Mouse (Mus musculus) heart, adult 2 months (tissue): ENCODE results near the gene Tomm40l. TPM values are rescaled to one million over a fixed set of nuclear protein-coding genes. Genes with fewer than 3 reads are reported as not detected.

Experiments used
- DNase-seq, 2 experiments: peaks; one replicate each; pipeline ENCODE4 v3.0.0; 2021
- H3K27ac ChIP-seq: fragments of 200-600 bp; 2 replicates; pipeline ENCODE4 v1.8.1; 2022
- H3K27me3 ChIP-seq: fragments of 200-500 bp; 2 replicates; pipeline ENCODE4 v1.6.1; 2012; ENCODE audit warnings: mild to moderate bottlenecking, low read length, inconsistent platforms, mixed read lengths; ENCODE audit not compliant: control insufficient read depth, insufficient read depth
- H3K36me3 ChIP-seq: fragments of 200-500 bp; 2 replicates; pipeline ENCODE4 v1.6.1; 2012; ENCODE audit warnings: low read length, inconsistent platforms; ENCODE audit not compliant: control insufficient read depth, insufficient read depth
- H3K4me1 ChIP-seq: fragments of 200-500 bp; 2 replicates; pipeline ENCODE4 v1.6.1; 2011; ENCODE audit warnings: low read length; ENCODE audit not compliant: control insufficient read depth, insufficient read depth
- H3K4me3 ChIP-seq: fragments of 200-600 bp; 2 replicates; pipeline ENCODE4 v1.8.1; 2022
- H3K79me2 ChIP-seq: fragments of 200-500 bp; replicated peaks from 2 replicates; pipeline ENCODE4 v1.6.1; 2012; ENCODE audit warnings: mild to moderate bottlenecking, inconsistent platforms, low read length, moderate library complexity, mixed read lengths; ENCODE audit not compliant: control insufficient read depth, insufficient read depth
- H3K9ac ChIP-seq: fragments of 200-500 bp; 2 replicates; pipeline ENCODE4 v1.6.1; 2012; ENCODE audit warnings: low read depth, mild to moderate bottlenecking, control low read depth, inconsistent platforms, low read length, mixed read lengths
- CTCF ChIP-seq: fragments of 200-600 bp; IDR thresholded peaks from 2 replicates; pipeline ENCODE4 v1.8.1; 2022; ENCODE audit warnings: antibody characterized with exemption, mild to moderate bottlenecking, moderate library complexity
- EP300 ChIP-seq: fragments of 200-500 bp; IDR thresholded peaks from 2 replicates; pipeline ENCODE4 v1.6.1; 2011; ENCODE audit warnings: low read depth, low read length, control low read depth; ENCODE audit not compliant: insufficient read depth
- POLR2A ChIP-seq: fragments of 200-500 bp; IDR thresholded peaks from 2 replicates; pipeline ENCODE4 v1.6.1; 2011; ENCODE audit warnings: mild to moderate bottlenecking, low read depth, low read length, control low read depth; ENCODE audit not compliant: insufficient read depth
- WGBS: fragments of 180-500 bp; shearing (Covaris S2); methylation state at CpG from one replicate; pipeline ENCODE4 v1.1.7; 2018; 5-methylcytosine and 5-hydroxymethylcytosine counted together
- intact Hi-C: fragments of 180-260 bp; cut with DNase I; formaldehyde crosslinking; loops from one replicate; pipeline ENCODE4 v1.15.1; 2025
- polyA plus RNA-seq: library from polyadenylated mRNA; depleted of rRNA; stranded (reverse); fragments of >200 nt; gene quantifications from 2 replicates; pipeline ENCODE4 v1.2.3, GENCODE M21; 2012
- total RNA-seq, 2 experiments: library from RNA; stranded (reverse); gene quantifications; 2 replicates each; pipeline ENCODE4 v1.2.3; 2021

Tomm40l gene
- total and polyA plus RNA-seq, 3 experiments: 63.9 to 81.6 (median 79.8) TPM

GRCm38 (mm10) chr1:171195887-171196397 is 26.4 kb downstream of the Tomm40l start, which contains the start of gene Pcp4l1:
Gene Pcp4l1 (minus strand): TSS chr1:171196268.
- intact Hi-C loops: loop anchor here (2.0 kb wide), 1 partner anchor 25 kb away; no protein-coding TSS in a partner anchor
- Histone ChIP-seq H3K79me2 (peaks cover 2% of the 10 kb centered on the region; the same call in 1 of the 2 replicates), H3K36me3 (no peaks in the 10 kb centered on the region), H3K4me3 (peak within 1 kb of the TSS; percentile 85), H3K27ac (peak within 1 kb of the TSS; percentile 82), H3K4me1 (peaks cover 7% of the 10 kb centered on the region), H3K9ac (peak within 1 kb of the TSS; percentile 90), H3K27me3 (0 out of 2 replicates have a peak, but pooled peaks cover 1% of the 10 kb centered on the region)
- WGBS: 2% methylated on average over 33 of the region's 33 CpGs
- TF ChIP-seq POLR2A (peak; percentile 92), EP300 (no peak), CTCF (no peak)
- DNase-seq: peak; percentile 78 to 85

GRCm38 (mm10) chr1:171195046-171195822 is 27.1 kb downstream of the Tomm40l start:
- intact Hi-C loops: loop anchor here (2.0 kb wide), 1 partner anchor 26 kb away; no protein-coding TSS in a partner anchor

DNA sequence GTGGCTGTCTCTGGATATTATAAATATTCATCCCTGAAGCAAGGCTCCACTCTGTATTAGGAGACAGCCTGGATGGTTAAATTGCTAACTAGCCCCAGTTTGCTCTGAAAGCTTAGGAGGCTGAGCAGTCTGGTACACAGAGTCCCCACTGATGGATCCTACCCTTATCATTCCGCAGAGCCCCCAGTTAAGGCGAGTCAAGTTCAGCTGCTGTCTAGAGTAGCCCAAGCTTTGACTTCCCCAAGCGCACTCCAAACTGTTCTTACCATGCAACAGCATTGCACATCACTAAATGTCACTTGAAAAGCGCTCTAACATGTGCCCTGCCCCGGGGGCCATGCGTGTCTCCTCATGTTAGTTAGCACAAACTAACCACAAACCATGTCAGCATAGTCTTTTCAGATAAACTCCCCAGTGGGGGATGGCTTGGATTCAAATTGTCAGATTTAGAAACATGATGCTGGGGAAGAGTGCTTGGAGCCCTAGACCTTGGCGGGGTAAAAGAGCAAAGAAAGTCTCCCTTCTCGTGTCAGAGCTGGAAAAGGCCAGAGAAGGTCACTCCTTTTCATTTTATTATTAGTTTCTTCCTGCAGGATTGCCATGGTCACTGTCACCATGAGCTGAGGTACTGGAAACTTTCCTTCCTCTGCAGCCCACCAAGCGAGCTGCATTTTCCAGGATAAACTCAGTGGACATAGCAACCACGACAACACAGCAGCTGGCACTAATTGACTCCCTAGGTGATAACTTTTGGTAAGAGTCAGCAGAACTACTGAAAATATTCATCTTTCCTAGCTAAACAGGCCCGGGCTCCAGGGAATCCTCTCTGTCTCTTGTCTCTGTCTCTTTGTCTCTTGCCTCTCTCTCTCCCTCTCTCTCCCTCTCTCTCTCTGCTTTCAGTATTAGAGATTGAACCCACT is 28.1 kb downstream of the Tomm40l start:
- intact Hi-C loops: loop anchor here (2.0 kb wide), 2 partner anchors 27 to 29 kb away; no protein-coding TSS in a partner anchor

More at GRCm38 (mm10) chr1:171195046-171195822, 27.1 kb downstream of the Tomm40l start:
- no peak for DNase-seq
- Histone ChIP-seq H3K36me3 (no peaks in the 10 kb centered on the region), H3K79me2 (peaks cover 2% of the 10 kb centered on the region; the same call in 1 of the 2 replicates), H3K4me1 (peaks cover 7% of the 10 kb centered on the region), H3K4me3 (peak overlapping the region; percentile 85), H3K27me3 (0 out of 2 replicates have a peak, but pooled peaks cover 1% of the 10 kb centered on the region), H3K9ac (peak overlapping the region; percentile 90), H3K27ac (peak overlapping the region; percentile 82)
- 26% methylated on average over 20 of the region's 20 CpGs for WGBS
- TF ChIP-seq EP300: no peak
- no peak for TF ChIP-seq POLR2A
- TF ChIP-seq CTCF: no peak

DNA sequence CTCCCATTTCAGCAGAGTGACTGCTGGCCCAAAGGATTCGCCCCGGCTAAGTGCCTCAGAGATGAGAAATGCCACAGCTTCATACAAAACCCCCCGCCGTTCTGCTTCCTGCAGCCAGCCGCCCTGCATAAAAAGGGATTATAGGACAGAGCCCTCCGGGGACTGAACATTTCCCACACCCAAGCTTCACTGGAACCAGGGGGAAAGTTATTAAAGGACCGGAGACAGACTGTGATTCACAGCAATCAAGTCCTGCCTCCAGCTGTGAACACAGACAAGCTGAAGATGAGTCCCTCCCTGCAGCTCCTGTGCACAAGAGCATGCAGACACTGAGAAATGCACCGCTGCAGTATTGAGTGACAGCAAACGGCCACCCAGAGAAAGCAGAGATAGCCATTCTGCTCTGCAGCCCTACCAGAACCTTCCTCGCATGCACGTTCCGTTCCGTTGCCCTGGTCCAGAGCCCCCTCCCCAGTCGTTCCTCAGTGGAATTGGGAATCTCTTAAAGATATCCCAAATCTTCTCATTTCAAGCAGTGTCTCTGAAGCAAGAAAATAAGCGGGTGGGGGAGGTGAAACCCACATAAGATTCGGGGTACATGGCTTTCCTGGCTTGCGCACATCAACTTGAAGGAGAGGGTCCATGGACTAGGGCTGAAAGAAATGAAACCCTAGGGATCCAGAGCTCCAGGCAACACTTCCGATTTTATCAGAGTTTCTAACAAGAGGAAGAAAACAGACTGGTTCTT is 29.0 kb downstream of the Tomm40l start:
- Histone ChIP-seq H3K27me3 (0 out of 2 replicates have a peak, but pooled peaks cover 1% of the 10 kb centered on the region), H3K36me3 (no peaks in the 10 kb centered on the region), H3K27ac (peak overlapping the region; percentile 69), H3K79me2 (peaks cover 2% of the 10 kb centered on the region; the same call in 1 of the 2 replicates), H3K4me3 (peak overlapping the region; percentile 42), H3K4me1 (peaks cover 11% of the 10 kb centered on the region), H3K9ac (peak overlapping the region; percentile 61)
- WGBS: 8% methylated on average over 18 of the region's 18 CpGs
- intact Hi-C loops: loop anchor here (2.0 kb wide), 1 partner anchor 28 kb away; no protein-coding TSS in a partner anchor
- DNase-seq: peak; percentile 25 to 43
- TF ChIP-seq POLR2A (no peak), CTCF (no peak), EP300 (no peak)

More for the DNA sequence above, 28.1 kb downstream of the Tomm40l start:
- Histone ChIP-seq H3K27me3 (0 out of 2 replicates have a peak, but pooled peaks cover 1% of the 10 kb centered on the region), H3K9ac (peak overlapping the region; percentile 90), H3K79me2 (peaks cover 2% of the 10 kb centered on the region; the same call in 1 of the 2 replicates), H3K4me3 (peak overlapping the region; percentile 42), H3K27ac (peak overlapping the region; percentile 69), H3K36me3 (no peaks in the 10 kb centered on the region), H3K4me1 (peaks cover 9% of the 10 kb centered on the region)
- DNase-seq: no peak
- 38% methylated on average over 11 of the region's 11 CpGs for WGBS
- no peak for TF ChIP-seq EP300
- no peak for TF ChIP-seq CTCF
- no peak for TF ChIP-seq POLR2A
